Mouse (Mus musculus): Measurements from ENCODE around the gene Olfr1281. TPM values are rescaled to one million over a fixed set of nuclear protein-coding genes. Genes with fewer than 3 reads are reported as not detected.

The Olfr1281 gene
- polyA plus RNA-seq, 1 experiment: not detected

DNA sequence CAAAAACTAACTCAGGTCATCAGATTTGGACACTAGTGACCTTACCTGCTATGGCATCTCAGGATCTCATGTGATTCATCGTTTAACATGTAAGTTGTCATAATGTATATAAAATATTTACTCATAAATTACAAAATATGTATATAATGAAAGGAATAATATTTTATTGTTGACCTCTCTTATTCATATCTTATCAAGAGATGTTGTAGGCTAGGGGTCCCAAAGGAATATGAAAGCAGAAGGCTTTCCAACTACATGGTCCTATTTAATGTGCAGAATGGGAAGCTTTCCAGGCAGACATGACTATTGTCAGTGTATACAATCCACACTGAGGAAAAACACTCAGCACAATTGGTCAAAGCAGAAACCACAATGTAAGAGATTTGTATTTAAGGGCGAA is 40.2 kb downstream of the Olfr1281 start, which contains the start of gene Olfr1283:
Gene Olfr1283, plus strand, starts transcription at position 301 of the 400 bp plus-strand sequence.
- WGBS: 76% methylated on average over 2 of the region's 2 CpGs
- H3K27me3 ChIP-seq (ENCODE audit: control insufficient read depth, insufficient read depth, low read length): no peaks in the 10 kb centered on the region
- H3K4me3 ChIP-seq (ENCODE audit: control insufficient read depth, insufficient read depth, low read length): no peak within 1 kb of the TSS
- TF ChIP-seq CTCF (IDR thresholded peaks at IDR 0.05; ENCODE audit: borderline replicate concordance, control insufficient read depth, extremely low read depth, insufficient read depth, low read length, poor library complexity) (no peak), POLR2A (IDR thresholded peaks at IDR 0.05; ENCODE audit: control insufficient read depth, extremely low read depth, insufficient read depth, low read length, poor library complexity) (no peak)
- H3K4me1 ChIP-seq (replicated peaks; ENCODE audit: control insufficient read depth, insufficient read depth, low read length): no peaks in the 10 kb centered on the region
- H3K36me3 ChIP-seq (ENCODE audit: control insufficient read depth, insufficient read depth, low read length): no peaks in the 10 kb centered on the region
- DNase-seq: no peak
- H3K27ac ChIP-seq (ENCODE audit: control insufficient read depth, insufficient read depth, low read length): no peak within 1 kb of the TSS

DNA sequence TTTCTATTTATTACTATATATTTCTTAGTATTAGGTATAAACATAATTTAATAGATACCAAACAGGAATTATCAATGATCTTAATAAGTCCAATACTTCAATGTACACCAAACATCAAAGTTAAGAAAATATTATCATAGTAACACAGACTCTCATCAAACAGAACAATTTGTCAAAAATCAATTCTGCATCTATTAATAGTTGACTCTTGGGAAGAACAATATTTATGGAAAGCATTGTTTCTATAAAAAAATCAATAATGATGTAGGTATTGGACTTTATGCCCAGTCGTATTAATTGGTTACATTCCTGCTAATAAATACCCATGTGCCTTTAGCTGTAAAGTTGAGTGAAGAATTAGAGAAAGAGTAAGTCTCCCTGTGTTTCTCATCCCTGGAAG is 48.9 kb downstream of the Olfr1281 start, which contains the start of gene Olfr1284:
Gene Olfr1284, plus strand, starts transcription at position 301 of the 400 bp plus-strand sequence.
- Histone ChIP-seq H3K36me3 (ENCODE audit: control insufficient read depth, insufficient read depth, low read length) (no peaks in the 10 kb centered on the region), H3K27me3 (ENCODE audit: control insufficient read depth, insufficient read depth, low read length) (no peaks in the 10 kb centered on the region), H3K4me1 (replicated peaks; ENCODE audit: control insufficient read depth, insufficient read depth, low read length) (no peaks in the 10 kb centered on the region), H3K4me3 (ENCODE audit: control insufficient read depth, insufficient read depth, low read length) (no peak within 1 kb of the TSS), H3K27ac (ENCODE audit: control insufficient read depth, insufficient read depth, low read length) (no peak within 1 kb of the TSS)
- DNase-seq: no peak
- 89% methylated on average over 1 of the region's 1 CpGs for whole genome bisulfite sequencing
- no peak for TF ChIP-seq CTCF (IDR thresholded peaks at IDR 0.05; ENCODE audit: borderline replicate concordance, control insufficient read depth, extremely low read depth, insufficient read depth, low read length, poor library complexity)
- no peak for TF ChIP-seq POLR2A (IDR thresholded peaks at IDR 0.05; ENCODE audit: control insufficient read depth, extremely low read depth, insufficient read depth, low read length, poor library complexity)

Other genes with a start within 250 kb of the Olfr1281 start
- not detected in 2 replicates for gene Gm13941, start 220.5 kb upstream of the Olfr1281 start, polyA plus RNA-seq (2012; rRNA removed)
- not detected in 2 replicates for gene Gm15130, start 173.6 kb upstream of the Olfr1281 start, polyA plus RNA-seq (2012; rRNA removed)
- not detected in 2 replicates for gene 4930430A15Rik, start 96.9 kb upstream of the Olfr1281 start, polyA plus RNA-seq (2012; rRNA removed)
- not detected in 2 replicates for gene Olfr1275, start 91.2 kb upstream of the Olfr1281 start, polyA plus RNA-seq (2012; rRNA removed)
- gene Olfr1276, start 72.0 kb upstream of the Olfr1281 start, polyA plus RNA-seq (2012; rRNA removed): not detected in 2 replicates
- gene Olfr1277, start 52.4 kb upstream of the Olfr1281 start, polyA plus RNA-seq (2012; rRNA removed): not detected in 2 replicates
- gene Olfr1278, start 36.4 kb upstream of the Olfr1281 start, polyA plus RNA-seq (2012; rRNA removed): not detected in 2 replicates
- not detected in 2 replicates for gene Olfr1279, start 25.9 kb upstream of the Olfr1281 start, polyA plus RNA-seq (2012; rRNA removed)
- gene Olfr1280, start 12.5 kb upstream of the Olfr1281 start, polyA plus RNA-seq (2012; rRNA removed): not detected in 2 replicates
- gene Olfr1282, start 9.6 kb downstream of the Olfr1281 start, polyA plus RNA-seq (2012; rRNA removed): not detected in 2 replicates
- gene Olfr1283, start 40.3 kb downstream of the Olfr1281 start, polyA plus RNA-seq (2012; rRNA removed): not detected in 2 replicates
- gene Olfr1284, start 49.0 kb downstream of the Olfr1281 start, polyA plus RNA-seq (2012; rRNA removed): not detected in 2 replicates
- not detected in 2 replicates for gene Olfr1286, start 96.6 kb downstream of the Olfr1281 start, polyA plus RNA-seq (2012; rRNA removed)
- not detected in 2 replicates for gene Olfr1287, start 122.6 kb downstream of the Olfr1281 start, polyA plus RNA-seq (2012; rRNA removed)
- not detected in 2 replicates for gene Olfr1288, start 147.6 kb downstream of the Olfr1281 start, polyA plus RNA-seq (2012; rRNA removed)
- gene Olfr1289, start 154.3 kb downstream of the Olfr1281 start, polyA plus RNA-seq (2012; rRNA removed): not detected in 2 replicates
- not detected in 2 replicates for gene Olfr1290, start 167.3 kb downstream of the Olfr1281 start, polyA plus RNA-seq (2012; rRNA removed)
- not detected in 2 replicates for gene Olfr1291-ps1, start 170.7 kb downstream of the Olfr1281 start, polyA plus RNA-seq (2012; rRNA removed)
- not detected in 2 replicates for gene Olfr1293-ps, start 198.7 kb downstream of the Olfr1281 start, polyA plus RNA-seq (2012; rRNA removed)
- not detected in 2 replicates for gene Olfr1294, start 213.8 kb downstream of the Olfr1281 start, polyA plus RNA-seq (2012; rRNA removed)
- not detected in 2 replicates for gene Olfr1295, start 243.2 kb downstream of the Olfr1281 start, polyA plus RNA-seq (2012; rRNA removed)

Data from thymus, adult 2 months (tissue).